Mouse (Mus musculus): Measurements from ENCODE around the gene 1700001P01Rik. TPM values are rescaled to one million over a fixed set of nuclear protein-coding genes. Genes with fewer than 3 reads are reported as not detected.

1700001P01Rik gene
- total and polyA plus RNA-seq, 3 experiments: 0.47 TPM; not detected in 2

GRCm38 (mm10) chr11:97800691-97801408, 25.1 kb upstream of the 1700001P01Rik start:
- Histone ChIP-seq H3K9ac (ENCODE audit: insufficient read depth, low read depth) (peak overlapping the region; percentile 83), H3K4me3 (replicated peaks in 1 of 3; ENCODE audit: low read depth in 2 of 3, low read length in 2 of 3, poor library complexity in 1 of 3) (peak overlapping the region; percentile 79 to 90 (median 90)), H3K79me2 (replicated peaks; ENCODE audit: control insufficient read depth, extremely low read depth, insufficient read depth, poor library complexity, severe bottlenecking) (no peaks in the 10 kb centered on the region), H3K9me3 (replicated peaks; ENCODE audit: low read length) (no peaks in the 10 kb centered on the region), H3K36me3 (replicated peaks in 1 of 2; ENCODE audit: control insufficient read depth in 1 of 2, insufficient read depth in 1 of 2, low read length in 1 of 2) (peaks cover 0 to 7% of the 10 kb centered on the region in 2 experiments), H3K4me2 (ENCODE audit: insufficient read depth, low read depth, poor library complexity, severe bottlenecking) (peak overlapping the region; percentile 86), H3K27ac (ENCODE audit: insufficient read depth, low read depth) (peak overlapping the region; percentile 15; the same call in 1 of the 2 replicates), H3K4me1 (ENCODE audit: control insufficient read depth in 1 of 2, insufficient read depth in 2 of 2) (peaks cover 18 to 59% of the 10 kb centered on the region in 2 experiments), H3K27me3 (replicated peaks) (no peaks in the 10 kb centered on the region)
- no peak for DNase-seq (ENCODE audit: extremely low read depth)
- in situ Hi-C loops (cut with MboI; ENCODE audit: low pct_ligation_motif_present, low pct_unique_long_range_greater_than_20kb, low sequenced_read_pairs): no loop called here
- TF ChIP-seq CHD1 (IDR thresholded peaks at IDR 0.05; ENCODE audit: low read depth, low read length): peak; percentile 81; the same call in 1 of the 2 replicates
- no peak for TF ChIP-seq POLR2A (IDR thresholded peaks at IDR 0.05; ENCODE audit: low read depth, low read length)
- peak; percentile 3; the same call in 1 of the 2 replicates for TF ChIP-seq SIN3A (IDR thresholded peaks at IDR 0.05; ENCODE audit: low read length)
- 0 out of 2 replicates have a peak, but pooled peaks have one; percentile 15 for TF ChIP-seq EP300 (IDR thresholded peaks at IDR 0.05; ENCODE audit: low read length)
- 0 out of 2 replicates have a peak, but pooled peaks have one; percentile 31 for TF ChIP-seq MAX (IDR thresholded peaks at IDR 0.05; ENCODE audit: low read length)
- no peak for TF ChIP-seq ZC3H11A (IDR thresholded peaks at IDR 0.05; ENCODE audit: low read depth, low read length)
- dilution Hi-C loops (cut with MboI; ENCODE audit: extremely low pct_ligation_motif_present, extremely low pct_unique_long_range_greater_than_20kb, low sequenced_read_pairs): no loop called here

- peak; percentile 61 for DNase-seq (ENCODE audit: extremely low read depth)
- dilution Hi-C loops (cut with MboI; ENCODE audit: extremely low pct_ligation_motif_present, extremely low pct_unique_long_range_greater_than_20kb, low sequenced_read_pairs): no loop called here
- H3K4me1 ChIP-seq (ENCODE audit: control insufficient read depth in 1 of 2, insufficient read depth in 2 of 2): peaks cover 17 to 53% of the 10 kb centered on the region in 2 experiments
- peak overlapping the region; percentile 79 to 90 (median 90) for H3K4me3 ChIP-seq (replicated peaks in 1 of 3; ENCODE audit: low read depth in 2 of 3, low read length in 2 of 3, poor library complexity in 1 of 3)
- no peaks in the 10 kb centered on the region for H3K79me2 ChIP-seq (replicated peaks; ENCODE audit: control insufficient read depth, extremely low read depth, insufficient read depth, poor library complexity, severe bottlenecking)
- peak overlapping the region; percentile 83 for H3K9ac ChIP-seq (ENCODE audit: insufficient read depth, low read depth)
- H3K9me3 ChIP-seq (replicated peaks; ENCODE audit: low read length): no peaks in the 10 kb centered on the region
- peak overlapping the region; percentile 86 for H3K4me2 ChIP-seq (ENCODE audit: insufficient read depth, low read depth, poor library complexity, severe bottlenecking)
- peaks cover 0 to 7% of the 10 kb centered on the region in 2 experiments for H3K36me3 ChIP-seq (replicated peaks in 1 of 2; ENCODE audit: control insufficient read depth in 1 of 2, insufficient read depth in 1 of 2, low read length in 1 of 2)
- H3K27ac ChIP-seq (ENCODE audit: insufficient read depth, low read depth): peak overlapping the region; percentile 83
- in situ Hi-C loops (cut with MboI; ENCODE audit: low pct_ligation_motif_present, low pct_unique_long_range_greater_than_20kb, low sequenced_read_pairs): loop anchor here (5.0 kb wide), 3 partner anchors 42 to 187 kb away; partner anchors contain the start of genes B230217C12Rik, Fbxo47 and Plxdc1
- no peaks in the 10 kb centered on the region for H3K27me3 ChIP-seq (replicated peaks)
- TF ChIP-seq JUND (conservative IDR thresholded peaks at IDR 0.05; ENCODE audit: low read depth, low read length) (no peak), E2F4 (IDR thresholded peaks at IDR 0.05; ENCODE audit: insufficient replicate concordance, low read depth, low read length) (no peak), USF1 (IDR thresholded peaks at IDR 0.05; ENCODE audit: low read depth, low read length) (no peak), SMC3 (IDR thresholded peaks at IDR 0.05; ENCODE audit: low read depth, low read length) (no peak), JUN (IDR thresholded peaks at IDR 0.05; ENCODE audit: insufficient read depth, low read depth, low read length) (no peak), BHLHE40 (IDR thresholded peaks at IDR 0.05; ENCODE audit: low read depth, low read length) (no peak), MAX (IDR thresholded peaks at IDR 0.05; ENCODE audit: low read length) (no peak), ZMIZ1 (IDR thresholded peaks at IDR 0.05; ENCODE audit: low read depth, low read length) (peak; percentile 83; the same call in 1 of the 2 replicates), RAD21 (IDR thresholded peaks at IDR 0.05; ENCODE audit: low read depth, low read length) (no peak), ELF1 (IDR thresholded peaks at IDR 0.05; ENCODE audit: low read depth, low read length) (peak; percentile 71), NRF1 (IDR thresholded peaks at IDR 0.05; ENCODE audit: low read depth, low read length) (no peak), EP300 (IDR thresholded peaks at IDR 0.05; ENCODE audit: low read length) (no peak), ZNF384 (IDR thresholded peaks at IDR 0.05; ENCODE audit: low read depth, low read length) (no peak), RCOR1 (conservative IDR thresholded peaks at IDR 0.05; ENCODE audit: low read depth, low read length) (no peak), PAX5 (IDR thresholded peaks at IDR 0.05; ENCODE audit: low read length) (no peak), NELFE (IDR thresholded peaks at IDR 0.05; ENCODE audit: low read depth, low read length) (peak; percentile 58; the same call in 1 of the 2 replicates), CHD2 (IDR thresholded peaks at IDR 0.05; ENCODE audit: low read length) (0 out of 2 replicates have a peak, but pooled peaks have one; percentile 7), ZC3H11A (IDR thresholded peaks at IDR 0.05; ENCODE audit: low read depth, low read length) (no peak), CTCF (conservative IDR thresholded peaks at IDR 0.05 in 1 of 2, IDR thresholded peaks at IDR 0.05 in 1 of 2; ENCODE audit: low read depth in 2 of 2, low read length in 2 of 2) (no peak), MAZ (IDR thresholded peaks at IDR 0.05; ENCODE audit: low read depth, low read length) (peak; percentile 37), TCF12 (IDR thresholded peaks at IDR 0.05; ENCODE audit: low read depth, low read length) (peak; percentile 26; the same call in 1 of the 2 replicates), ZKSCAN1 (IDR thresholded peaks at IDR 0.05; ENCODE audit: borderline replicate concordance, low read depth, low read length) (no peak), TBP (conservative IDR thresholded peaks at IDR 0.05; ENCODE audit: low read depth, low read length) (0 out of 2 replicates have a peak, but pooled peaks have one; percentile 17), UBTF (IDR thresholded peaks at IDR 0.05; ENCODE audit: low read depth, low read length) (peak; percentile 22), CHD1 (IDR thresholded peaks at IDR 0.05; ENCODE audit: low read depth, low read length) (no peak), MXI1 (IDR thresholded peaks at IDR 0.05; ENCODE audit: low read depth, low read length) (no peak), ETS1 (conservative IDR thresholded peaks at IDR 0.05; ENCODE audit: low read depth, low read length) (no peak), SIN3A (IDR thresholded peaks at IDR 0.05; ENCODE audit: low read length) (peak; percentile 39)
Observed at GRCm38 (mm10) chr11:97799994-97800690, 24.4 kb upstream of the 1700001P01Rik start.
